Mouse (Mus musculus): ENCODE data around the gene Hnf1a.

The Hnf1a gene

GRCm38 (mm10) chr5:114978888-114979249, 8.0 kb upstream of the Hnf1a start:
- DNase-seq = no peak

GRCm38 (mm10) chr5:114978473-114978872, 7.6 kb upstream of the Hnf1a start:
- peak; percentile 41 for DNase-seq

- no peak for DNase-seq
Observed at GRCm38 (mm10) chr5:114976935-114977334, 6.0 kb upstream of the Hnf1a start.

- peak; percentile 44 for DNase-seq
Observed at GRCm38 (mm10) chr5:114973131-114973530, 2.2 kb upstream of the Hnf1a start.

- DNase-seq = no peak
Observed at GRCm38 (mm10) chr5:114972201-114972600, 1.3 kb upstream of the Hnf1a start.

- DNase-seq = peak; percentile 35
Observed at GRCm38 (mm10) chr5:114969609-114970215, 1.2 kb downstream of the Hnf1a start.

- peak; percentile 91 for DNase-seq
Observed at GRCm38 (mm10) chr5:114969064-114969463, 1.8 kb downstream of the Hnf1a start.

- DNase-seq = no peak
Observed at GRCm38 (mm10) chr5:114968651-114969050, 2.2 kb downstream of the Hnf1a start.

- DNase-seq = peak; percentile 54
Observed at GRCm38 (mm10) chr5:114967523-114968268, 3.2 kb downstream of the Hnf1a start.

GRCm38 (mm10) chr5:114964967-114965898, 5.7 kb downstream of the Hnf1a start:
- peak; percentile 83 for DNase-seq

GRCm38 (mm10) chr5:114964315-114964966, 6.5 kb downstream of the Hnf1a start:
- DNase-seq = peak; percentile 48

- peak; percentile 69 for DNase-seq
Observed at GRCm38 (mm10) chr5:114961590-114962360, 9.1 kb downstream of the Hnf1a start.

- no peak for DNase-seq
Observed at GRCm38 (mm10) chr5:114958069-114958468, 12.8 kb downstream of the Hnf1a start.

- no peak for DNase-seq
Observed at GRCm38 (mm10) chr5:114953326-114953725, 17.6 kb downstream of the Hnf1a start.

GRCm38 (mm10) chr5:114951279-114951880, 19.5 kb downstream of the Hnf1a start:
- no peak for DNase-seq

- no peak for DNase-seq
Observed at GRCm38 (mm10) chr5:114950669-114951068, 20.2 kb downstream of the Hnf1a start.

GRCm38 (mm10) chr5:114949812-114950211, 21.1 kb downstream of the Hnf1a start:
- DNase-seq = no peak

GRCm38 (mm10) chr5:114949316-114949715, 21.6 kb downstream of the Hnf1a start:
- no peak for DNase-seq

- DNase-seq = no peak
Observed at GRCm38 (mm10) chr5:114948891-114949290, 22.0 kb downstream of the Hnf1a start.

- no peak for DNase-seq
Observed at GRCm38 (mm10) chr5:114945072-114945471, 25.8 kb downstream of the Hnf1a start.

GRCm38 (mm10) chr5:114942766-114943130, 28.1 kb downstream of the Hnf1a start:
- no peak for DNase-seq

All from kidney, adult 11 months (tissue).